Mouse (Mus musculus): ENCODE results near the gene Parp6.

- no peak for TF ChIP-seq CTCF (IDR thresholded peaks at IDR 0.05; ENCODE audit: control insufficient read depth, insufficient read depth, insufficient replicate concordance, low read depth, low read length)
- TF ChIP-seq POLR2A (IDR thresholded peaks at IDR 0.05; ENCODE audit: control insufficient read depth, low read depth, low read length), result no peak
Measured at GRCm38 (mm10) chr9:59664664-59665256, 47.7 kb downstream of the Parp6 start.
